Mouse (Mus musculus): ENCODE measurements around the gene Mrpl24. TPM values are rescaled to one million over a fixed set of nuclear protein-coding genes. Genes with fewer than 3 reads are reported as not detected.

Gene Mrpl24
- polyA plus RNA-seq, 1 experiment from 2014 or later: 72.9 TPM

GRCm38 (mm10) chr3:87916990-87917389, 2.3 kb upstream of the Mrpl24 start:
- Histone ChIP-seq H3K27me3 (no peaks in the 10 kb centered on the region), H3K4me1 (peaks cover 14% of the 10 kb centered on the region), H3K4me3 (no peak overlapping the region), H3K9ac (no peak overlapping the region), H3K36me3 (peaks cover 48% of the 10 kb centered on the region), H3K9me3 (replicated peaks) (no peaks in the 10 kb centered on the region), H3K4me2 (replicated peaks) (no peak overlapping the region), H3K27ac (no peak overlapping the region)
- ATAC-seq (ENCODE audit: low FRiP score): no peak
- WGBS: 82% methylated on average over 1 of the region's 1 CpGs

DNA sequence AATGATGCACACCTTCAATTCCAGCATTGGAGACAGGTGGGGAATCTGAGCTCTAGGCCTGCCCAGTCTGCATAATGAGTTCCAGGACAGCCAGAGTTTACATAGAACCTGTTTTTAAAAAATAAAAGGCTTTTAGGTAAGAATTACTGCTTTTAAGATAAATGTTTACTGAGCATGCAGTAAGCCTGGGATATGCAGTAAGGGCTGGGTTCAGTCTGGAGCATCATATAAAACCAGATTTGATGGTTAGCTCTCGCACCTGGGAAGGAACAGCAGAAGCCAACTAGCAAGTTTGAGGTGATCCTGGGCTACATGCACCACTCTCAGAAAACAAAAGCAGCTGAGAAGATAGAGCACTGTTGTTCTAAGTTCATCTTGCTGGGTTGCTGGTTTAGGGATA, 755 bp upstream of the Mrpl24 start:
- peaks cover 12% of the 10 kb centered on the region for H3K4me1 ChIP-seq
- no peak for ATAC-seq (ENCODE audit: low FRiP score)
- H3K9me3 ChIP-seq (replicated peaks): no peaks in the 10 kb centered on the region
- H3K27ac ChIP-seq: peak overlapping the region; percentile 30; the same call in 1 of the 2 replicates
- peak overlapping the region; percentile 88; the same call in 1 of the 2 replicates for H3K4me2 ChIP-seq (replicated peaks)
- no peak overlapping the region for H3K9ac ChIP-seq
- H3K27me3 ChIP-seq: no peaks in the 10 kb centered on the region
- no peak overlapping the region for H3K4me3 ChIP-seq
- WGBS: 94% methylated on average over 1 of the region's 1 CpGs
- H3K36me3 ChIP-seq: peaks cover 56% of the 10 kb centered on the region

DNA sequence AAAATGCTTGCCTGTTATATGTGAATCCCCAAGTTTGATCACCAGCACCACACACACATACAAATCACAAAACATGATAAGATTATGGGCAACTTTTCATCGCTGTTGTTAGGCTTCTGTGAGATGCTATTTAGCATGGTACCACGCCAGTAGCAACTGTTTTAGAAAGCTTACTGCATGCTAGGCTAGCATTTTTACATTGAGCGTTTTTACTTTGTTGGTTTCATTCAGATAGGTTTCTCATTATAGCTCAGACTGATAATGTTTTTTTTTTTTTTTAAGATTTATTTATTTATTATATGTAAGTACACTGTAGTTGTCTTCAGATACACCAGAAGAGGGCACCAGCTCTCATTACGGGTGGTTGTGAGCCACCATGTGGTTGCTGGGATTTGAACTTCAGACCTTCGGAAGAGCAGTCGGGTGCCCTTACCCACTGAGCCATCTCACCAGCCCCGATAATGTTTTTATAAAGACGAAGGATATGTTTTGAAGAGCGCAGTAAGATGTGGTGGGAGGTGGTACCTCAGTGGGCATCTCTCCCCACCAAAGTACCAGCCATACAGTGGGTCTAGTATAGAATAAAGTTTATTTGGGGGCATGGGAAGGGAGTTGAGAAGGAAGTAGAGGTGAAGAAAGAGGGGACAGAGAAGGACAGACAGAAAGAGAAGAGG, 1.1 kb downstream of the Mrpl24 start:
- Histone ChIP-seq H3K9me3 (replicated peaks) (no peaks in the 10 kb centered on the region), H3K4me1 (peaks cover 12% of the 10 kb centered on the region), H3K27me3 (no peaks in the 10 kb centered on the region), H3K36me3 (peaks cover 56% of the 10 kb centered on the region), H3K4me2 (replicated peaks) (peak overlapping the region; percentile 88), H3K27ac (no peak overlapping the region), H3K9ac (peak overlapping the region; percentile 71; the same call in 1 of the 2 replicates), H3K4me3 (peak overlapping the region; percentile 73)
- 70% methylated on average over 9 of the region's 9 CpGs for WGBS
- ATAC-seq (ENCODE audit: low FRiP score): no peak

GRCm38 (mm10) chr3:87924996-87925395, 5.7 kb downstream of the Mrpl24 start:
- Histone ChIP-seq H3K4me2 (replicated peaks) (no peak overlapping the region), H3K4me3 (no peak overlapping the region), H3K27ac (no peak overlapping the region), H3K4me1 (peaks cover 15% of the 10 kb centered on the region), H3K27me3 (no peaks in the 10 kb centered on the region), H3K9me3 (replicated peaks) (no peaks in the 10 kb centered on the region), H3K9ac (no peak overlapping the region), H3K36me3 (peaks cover 61% of the 10 kb centered on the region)
- 91% methylated on average over 7 of the region's 7 CpGs for WGBS
- no peak for ATAC-seq (ENCODE audit: low FRiP score)

- H3K4me3 ChIP-seq: no peak overlapping the region
- no peaks in the 10 kb centered on the region for H3K9me3 ChIP-seq (replicated peaks)
- WGBS: 95% methylated on average over 5 of the region's 5 CpGs
- H3K27me3 ChIP-seq: no peaks in the 10 kb centered on the region
- peaks cover 25% of the 10 kb centered on the region for H3K4me1 ChIP-seq
- H3K27ac ChIP-seq: no peak overlapping the region
- no peak for ATAC-seq (ENCODE audit: low FRiP score)
- H3K9ac ChIP-seq: no peak overlapping the region
- no peak overlapping the region for H3K4me2 ChIP-seq (replicated peaks)
- H3K36me3 ChIP-seq: peaks cover 62% of the 10 kb centered on the region
These were observed 8.1 kb downstream of the Mrpl24 start for GRCm38 (mm10) chr3:87927452-87927851.

- Histone ChIP-seq H3K27me3 (no peaks in the 10 kb centered on the region), H3K9me3 (replicated peaks) (no peaks in the 10 kb centered on the region), H3K9ac (peak overlapping the region; percentile 84), H3K36me3 (peaks cover 60% of the 10 kb centered on the region), H3K4me2 (replicated peaks) (peak overlapping the region; percentile 80), H3K4me1 (peaks cover 32% of the 10 kb centered on the region), H3K4me3 (peak overlapping the region; percentile 99), H3K27ac (peak overlapping the region; percentile 90)
- 10% methylated on average over 25 of the region's 26 CpGs for WGBS
- ATAC-seq (ENCODE audit: low FRiP score): peak; percentile 59
These were observed 10.2 kb downstream of the Mrpl24 start for GRCm38 (mm10) chr3:87929341-87930077.

GRCm38 (mm10) chr3:87930078-87930795, 10.9 kb downstream of the Mrpl24 start, which contains the start of the genes Isg20l2 and Rrnad1:
TSS of gene Isg20l2 (plus strand) at chr3:87930314.
TSS of gene Rrnad1 (minus strand) at chr3:87930717.
- peak within 1 kb of the TSS; percentile 89 for H3K9ac ChIP-seq
- peak within 1 kb of the TSS; percentile 90 for H3K27ac ChIP-seq
- peak; percentile 97 for ATAC-seq (ENCODE audit: low FRiP score)
- H3K36me3 ChIP-seq: peaks cover 58% of the 10 kb centered on the region
- H3K4me3 ChIP-seq: peak within 1 kb of the TSS; percentile 99
- H3K4me1 ChIP-seq: peaks cover 36% of the 10 kb centered on the region
- under 1% methylated on average over 57 of the region's 78 CpGs for WGBS
- peak within 1 kb of the TSS; percentile 80 for H3K4me2 ChIP-seq (replicated peaks)
- H3K27me3 ChIP-seq: no peaks in the 10 kb centered on the region
- no peaks in the 10 kb centered on the region for H3K9me3 ChIP-seq (replicated peaks)

GRCm38 (mm10) chr3:87934026-87934425, 14.7 kb downstream of the Mrpl24 start:
- 91% methylated on average over 5 of the region's 5 CpGs for WGBS
- no peaks in the 10 kb centered on the region for H3K9me3 ChIP-seq (replicated peaks)
- H3K9ac ChIP-seq: no peak overlapping the region
- peaks cover 38% of the 10 kb centered on the region for H3K4me1 ChIP-seq
- no peak for ATAC-seq (ENCODE audit: low FRiP score)
- no peak overlapping the region for H3K4me3 ChIP-seq
- no peak overlapping the region for H3K4me2 ChIP-seq (replicated peaks)
- H3K27ac ChIP-seq: no peak overlapping the region
- H3K36me3 ChIP-seq: peaks cover 49% of the 10 kb centered on the region
- no peaks in the 10 kb centered on the region for H3K27me3 ChIP-seq

GRCm38 (mm10) chr3:87934501-87934900, 15.2 kb downstream of the Mrpl24 start:
- no peak overlapping the region for H3K9ac ChIP-seq
- no peaks in the 10 kb centered on the region for H3K9me3 ChIP-seq (replicated peaks)
- peaks cover 34% of the 10 kb centered on the region for H3K4me1 ChIP-seq
- H3K27me3 ChIP-seq: no peaks in the 10 kb centered on the region
- H3K4me2 ChIP-seq (replicated peaks): no peak overlapping the region
- no peak overlapping the region for H3K4me3 ChIP-seq
- no peak for ATAC-seq (ENCODE audit: low FRiP score)
- H3K36me3 ChIP-seq: peaks cover 54% of the 10 kb centered on the region
- WGBS: 80% methylated on average over 4 of the region's 4 CpGs
- no peak overlapping the region for H3K27ac ChIP-seq

GRCm38 (mm10) chr3:87935201-87935600, 15.9 kb downstream of the Mrpl24 start:
- Histone ChIP-seq H3K36me3 (peaks cover 61% of the 10 kb centered on the region), H3K4me3 (no peak overlapping the region), H3K9ac (no peak overlapping the region), H3K4me1 (peaks cover 33% of the 10 kb centered on the region), H3K9me3 (replicated peaks) (no peaks in the 10 kb centered on the region), H3K4me2 (replicated peaks) (no peak overlapping the region), H3K27me3 (no peaks in the 10 kb centered on the region), H3K27ac (no peak overlapping the region)
- 0 out of 2 replicates have a peak, but pooled peaks have one; percentile 12 for ATAC-seq (ENCODE audit: low FRiP score)
- WGBS: 73% methylated on average over 4 of the region's 4 CpGs

- Histone ChIP-seq H3K4me2 (replicated peaks) (0 out of 2 replicates have a peak overlapping the region, but pooled peaks have one; percentile 3), H3K9me3 (replicated peaks) (no peaks in the 10 kb centered on the region), H3K4me3 (no peak overlapping the region), H3K36me3 (peaks cover 67% of the 10 kb centered on the region), H3K27me3 (no peaks in the 10 kb centered on the region), H3K4me1 (peaks cover 31% of the 10 kb centered on the region), H3K27ac (no peak overlapping the region), H3K9ac (no peak overlapping the region)
- 0 out of 2 replicates have a peak, but pooled peaks have one; percentile 38 for ATAC-seq (ENCODE audit: low FRiP score)
- WGBS: 95% methylated on average over 2 of the region's 2 CpGs
These were observed 16.5 kb downstream of the Mrpl24 start for GRCm38 (mm10) chr3:87935776-87936175.

- H3K4me1 ChIP-seq: peaks cover 19% of the 10 kb centered on the region
- no peaks in the 10 kb centered on the region for H3K9me3 ChIP-seq (replicated peaks)
- no peak overlapping the region for H3K9ac ChIP-seq
- 62% methylated on average over 5 of the region's 5 CpGs for WGBS
- no peak for ATAC-seq (ENCODE audit: low FRiP score)
- H3K36me3 ChIP-seq: peaks cover 57% of the 10 kb centered on the region
- H3K27me3 ChIP-seq: no peaks in the 10 kb centered on the region
- no peak overlapping the region for H3K4me2 ChIP-seq (replicated peaks)
- no peak overlapping the region for H3K4me3 ChIP-seq
- no peak overlapping the region for H3K27ac ChIP-seq
These were observed 21.3 kb downstream of the Mrpl24 start for GRCm38 (mm10) chr3:87940611-87941010.

Data from hindbrain, embryonic 12.5 days (tissue).